Mouse (Mus musculus) ES-E14 (cell line): ENCODE data around the gene Ldhd.

Experiments used
- HCFC1 ChIP-seq: IDR thresholded peaks from 2 replicates; pipeline ENCODE4 v1.6.1; 2012; ENCODE audit warnings: low read length, inconsistent platforms, borderline replicate concordance; ENCODE audit not compliant: insufficient read depth
- MAFK ChIP-seq: IDR thresholded peaks from 2 replicates; pipeline ENCODE4 v1.6.1; 2014; ENCODE audit warnings: mild to moderate bottlenecking, low read depth, low read length, inconsistent platforms; ENCODE audit not compliant: insufficient read depth
- ZNF384 ChIP-seq: IDR thresholded peaks from 2 replicates; pipeline ENCODE4 v1.6.1; 2012; ENCODE audit warnings: low read depth, low read length, inconsistent platforms

GRCm38 (mm10) chr8:111582386-111582785, 47.8 kb downstream of the Ldhd start:
- TF ChIP-seq ZNF384 (no peak), MAFK (no peak), HCFC1 (no peak)
